In the genomic region with DNA sequence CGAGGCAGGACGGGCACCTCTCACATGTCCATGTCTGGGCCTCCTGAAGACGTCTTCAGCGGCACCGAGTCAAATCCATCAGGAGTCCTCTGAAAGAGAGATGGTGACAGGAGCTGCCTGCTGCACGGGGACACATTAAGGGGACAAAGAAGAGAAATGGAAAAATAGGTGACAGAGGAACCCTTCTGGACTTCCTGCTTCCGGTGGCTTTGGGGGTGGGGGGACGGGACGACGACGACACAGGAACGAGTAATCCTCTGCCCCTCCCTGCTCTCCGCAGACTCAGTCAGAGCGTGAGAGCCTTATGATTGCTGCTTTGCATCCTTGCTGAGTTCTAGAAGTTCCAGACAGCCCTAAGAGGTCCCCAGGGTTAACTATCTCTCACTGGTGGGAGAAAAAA, we compare ENCODE assay signal across 10 mouse cellular contexts. TPM values are rescaled to one million over a fixed set of nuclear protein-coding genes. Genes with fewer than 3 reads are reported as not detected.
DNase-seq lines count a peak whose midpoint lies in the region; ATAC-seq and TF ChIP-seq lines count a peak whose summit lies in the region.
"Had no signal": no experiment of that assay in that cellular context is flagged by ENCODE, and none has a peak within 500 bp of the region (broad histone marks: within the 10 kb centered on the region; RNA-seq: fewer than 3 reads in every experiment).

No protein-coding gene starts in this region.

- no peak overlapping the region; the same call in 1 of the 2 replicates for H3K4me2 ChIP-seq in hindbrain, embryonic 16.5 days (ENCODE audit: low read length)
- no peak overlapping the region for H3K4me2 ChIP-seq in hindbrain, embryonic 14.5 days (replicated peaks)
- H3K4me2 ChIP-seq in embryonic facial prominence, embryonic 14.5 days (ENCODE audit: low read depth, low read length): 0 out of 2 replicates have a peak overlapping the region, but pooled peaks have one; percentile 10
- H3K4me2 ChIP-seq: neural tube, embryonic 12.5 days had no signal

- no peak for ATAC-seq in hindbrain, embryonic 16.5 days
- no peak for ATAC-seq in hindbrain, embryonic 14.5 days (ENCODE audit: low FRiP score)
- ATAC-seq in CD4-positive, CD25-positive, alpha-beta regulatory T cell, adult 4 months: peak; percentile 80
- peak; percentile 15; the same call in 1 of the 2 replicates for ATAC-seq in embryonic facial prominence, embryonic 14.5 days (ENCODE audit: low read depth)
- ATAC-seq in megakaryocyte-erythroid progenitor cell, adult 5-6 weeks (replicated peaks; ENCODE audit: low FRiP score, low TSS enrichment, poor library complexity, severe bottlenecking): 0 out of 2 replicates have a peak, but pooled peaks have one; percentile 57

- peaks cover 4% of the 10 kb centered on the region; the same call in 1 of the 2 replicates for H3K36me3 ChIP-seq in hindbrain, embryonic 16.5 days (ENCODE audit: control insufficient read depth, insufficient read depth, low read length)
- H3K36me3 ChIP-seq in hindbrain, embryonic 14.5 days (replicated peaks; ENCODE audit: control insufficient read depth, insufficient read depth): no peaks in the 10 kb centered on the region
- no peaks in the 10 kb centered on the region for H3K36me3 ChIP-seq in embryonic facial prominence, embryonic 14.5 days (ENCODE audit: control insufficient read depth, insufficient read depth, low read length)
- H3K36me3 ChIP-seq: neural tube, embryonic 12.5 days had no signal

- H3K9me3 ChIP-seq in hindbrain, embryonic 16.5 days (ENCODE audit: control insufficient read depth, low read length): no peaks in the 10 kb centered on the region
- H3K9me3 ChIP-seq in hindbrain, embryonic 14.5 days (ENCODE audit: control insufficient read depth, low read length): no peaks in the 10 kb centered on the region
- H3K9me3 ChIP-seq in embryonic facial prominence, embryonic 14.5 days (ENCODE audit: control insufficient read depth, low read length): no peaks in the 10 kb centered on the region
- H3K9me3 ChIP-seq: neural tube, embryonic 12.5 days had no signal

- no peaks in the 10 kb centered on the region for H3K27me3 ChIP-seq in hindbrain, embryonic 16.5 days (replicated peaks; ENCODE audit: control insufficient read depth, insufficient read depth, low read length)
- H3K27me3 ChIP-seq in hindbrain, embryonic 14.5 days (ENCODE audit: control insufficient read depth, insufficient read depth, low read length): no peaks in the 10 kb centered on the region
- H3K27me3 ChIP-seq in embryonic facial prominence, embryonic 14.5 days (replicated peaks; ENCODE audit: control insufficient read depth, insufficient read depth, low read length): no peaks in the 10 kb centered on the region
- H3K27me3 ChIP-seq: neural tube, embryonic 12.5 days had no signal

- WGBS in hindbrain, embryonic 16.5 days: 62% methylated on average over 14 of the region's 14 CpGs
- WGBS in hindbrain, embryonic 14.5 days: 68% methylated on average over 14 of the region's 14 CpGs
- WGBS in embryonic facial prominence, embryonic 14.5 days: 54% methylated on average over 14 of the region's 14 CpGs

- H3K9ac ChIP-seq in hindbrain, embryonic 16.5 days (ENCODE audit: low read depth, low read length): peak overlapping the region; percentile 13; the same call in 1 of the 2 replicates
- H3K9ac ChIP-seq in hindbrain, embryonic 14.5 days: no peak overlapping the region
- no peak overlapping the region for H3K9ac ChIP-seq in embryonic facial prominence, embryonic 14.5 days (ENCODE audit: low read depth, low read length)
- H3K9ac ChIP-seq: neural tube, embryonic 12.5 days had no signal

- H3K27ac ChIP-seq in hindbrain, embryonic 16.5 days (ENCODE audit: low read depth, low read length): no peak overlapping the region
- no peak overlapping the region for H3K27ac ChIP-seq in hindbrain, embryonic 14.5 days
- no peak overlapping the region for H3K27ac ChIP-seq in embryonic facial prominence, embryonic 14.5 days (replicated peaks; ENCODE audit: low read depth, low read length)
- no peak overlapping the region for H3K27ac ChIP-seq in layer of hippocampus, adult 2 months
- H3K27ac ChIP-seq: neural tube, embryonic 12.5 days had no signal

- H3K4me1 ChIP-seq in hindbrain, embryonic 16.5 days (ENCODE audit: control insufficient read depth, insufficient read depth, low read depth, low read length): no peaks in the 10 kb centered on the region
- no peaks in the 10 kb centered on the region for H3K4me1 ChIP-seq in hindbrain, embryonic 14.5 days (replicated peaks; ENCODE audit: control insufficient read depth, insufficient read depth, low read length)
- H3K4me1 ChIP-seq in embryonic facial prominence, embryonic 14.5 days (ENCODE audit: control insufficient read depth, insufficient read depth, low read length): no peaks in the 10 kb centered on the region
- H3K4me1 ChIP-seq: neural tube, embryonic 12.5 days had no signal

- no peak for TF ChIP-seq CTCF in layer of hippocampus, adult 2 months (conservative IDR thresholded peaks at IDR 0.05)

- H3K4me3 ChIP-seq in hindbrain, embryonic 16.5 days (ENCODE audit: low read length): no peak overlapping the region
- no peak overlapping the region for H3K4me3 ChIP-seq in hindbrain, embryonic 14.5 days (replicated peaks; ENCODE audit: low read length)
- H3K4me3 ChIP-seq in embryonic facial prominence, embryonic 14.5 days (ENCODE audit: low read depth, low read length): no peak overlapping the region
- no peak overlapping the region for H3K4me3 ChIP-seq in layer of hippocampus, adult 2 months
- H3K4me3 ChIP-seq: neural tube, embryonic 12.5 days had no signal

- no peak for DNase-seq in hindbrain, embryonic 14.5 days (ENCODE audit: low spot score)
- DNase-seq in embryonic facial prominence, embryonic 14.5 days (ENCODE audit: low spot score): no peak
- no peak for DNase-seq in layer of hippocampus, adult 2 months (ENCODE audit: low spot score in 2 of 2)
- no peak for DNase-seq in right cerebral cortex, postnatal 36 days (ENCODE audit: low spot score in 2 of 2)
- no peak for DNase-seq in ovary, postnatal 10 days (ENCODE audit: low spot score)
- DNase-seq: cerebellum, adult 9-10 months had no signal

RNA-seq across cellular contexts. Expression of a gene that starts 13.4 kb away (rescaled TPM):
- 216 and 224 TPM in 2 replicates for polyA plus RNA-seq in hindbrain, embryonic 16.5 days (2015; fragmentation: Nextera tagmentation; extraction: Ambion mirVana)
- polyA plus RNA-seq in hindbrain, embryonic 14.5 days (2014; fragmentation: Nextera tagmentation; extraction: Ambion mirVana): 207 and 222 TPM in 2 replicates
- 100 to 1,000 TPM; 164 to 188 TPM for polyA plus RNA-seq in CD4-positive, CD25-positive, alpha-beta regulatory T cell, adult 4 months (2017; shearing (Covaris generic))
- 111 and 125 TPM in 2 replicates for polyA plus RNA-seq in embryonic facial prominence, embryonic 14.5 days (2014; fragmentation: Nextera tagmentation; extraction: Ambion mirVana)
- total RNA-seq in megakaryocyte-erythroid progenitor cell, adult 5-6 weeks (2014; fragmentation: Nextera tagmentation): 58.8 and 69.7 TPM in 2 replicates
- 456 and 521 TPM in 2 replicates for total RNA-seq in megakaryocyte-erythroid progenitor cell, adult 5-6 weeks (2017)
- total RNA-seq in layer of hippocampus, adult 2 months (2021): 100 to 1,000 TPM; 198 to 213 TPM

RNA-seq across cellular contexts. Expression of a gene that starts 43.0 kb away (rescaled TPM):
- polyA plus RNA-seq in hindbrain, embryonic 16.5 days (2015; fragmentation: Nextera tagmentation; extraction: Ambion mirVana): 34.5 and 34.7 TPM in 2 replicates
- polyA plus RNA-seq in hindbrain, embryonic 14.5 days (2014; fragmentation: Nextera tagmentation; extraction: Ambion mirVana): 39.4 and 49.7 TPM in 2 replicates
- polyA plus RNA-seq in CD4-positive, CD25-positive, alpha-beta regulatory T cell, adult 4 months (2017; shearing (Covaris generic)): 1 to 10 TPM in 1 of 2 experiments, under 1 TPM in 1; 0.61 to 2.1 TPM
- polyA plus RNA-seq in embryonic facial prominence, embryonic 14.5 days (2014; fragmentation: Nextera tagmentation; extraction: Ambion mirVana): 11.8 and 13.9 TPM in 2 replicates
- total RNA-seq in megakaryocyte-erythroid progenitor cell, adult 5-6 weeks (2014; fragmentation: Nextera tagmentation): 1.8 and 6.5 TPM in 2 replicates
- total RNA-seq in megakaryocyte-erythroid progenitor cell, adult 5-6 weeks (2017): 0.42 and 2.3 TPM in 2 replicates
- total RNA-seq in layer of hippocampus, adult 2 months (2021): 100 to 1,000 TPM; 185 to 201 TPM

Comparison
In these comparisons a context has a peak if more than half of its experiments do, and no peak if none do; other contexts are left out.
1. ATAC-seq: peak in CD4-positive, CD25-positive, alpha-beta regulatory T cell, adult 4 months (single experiment), embryonic facial prominence, embryonic 14.5 days (single experiment) and megakaryocyte-erythroid progenitor cell, adult 5-6 weeks (single experiment); none in hindbrain, embryonic 16.5 days (single experiment) and hindbrain, embryonic 14.5 days (single experiment).